Mouse (Mus musculus) Patski (cell line): ENCODE measurements around the gene Ap3s2. TPM values are rescaled to one million over a fixed set of nuclear protein-coding genes. Genes with fewer than 3 reads are reported as not detected.

ENCODE experiments used
- ATAC-seq: fragments of 100-300 bp; one replicate; pipeline ENCODE4 v1.8.0; 2021
- CTCF ChIA-PET: fragments of 350-600 bp; sonication (Branson Sonifier 250); formaldehyde crosslinking; loops from one replicate; lab custom pipeline; 2022; ENCODE audit warnings: inconsistent platforms; lab: Charles Lee
- POLR2A ChIA-PET: fragments of 350-600 bp; sonication (Branson Sonifier 250); formaldehyde crosslinking; loops from one replicate; lab custom pipeline; 2022; ENCODE audit warnings: antibody characterized with exemption, inconsistent platforms; lab: Charles Lee
- DNase-seq: peaks from one replicate; pipeline ENCODE4 v3.0.0-alpha.2; 2011; ENCODE audit warnings: low read depth, low spot score
- H3K27me3 ChIP-seq: fragments of 371-371 bp; one replicate; pipeline ENCODE4 v1.5.1; 2021
- CTCF ChIP-seq: fragments of 100-300 bp; IDR thresholded peaks from one replicate; pipeline ENCODE4 v1.5.1; 2021
- in situ Hi-C: fragments of 300-500 bp; cut with MboI; formaldehyde crosslinking; loops from 3 replicates; pipeline ENCODE4 v1.11.1; 2018; ENCODE audit warnings: low pct_unique_long_range_greater_than_20kb, mixed read lengths
- polyA plus RNA-seq: library from polyadenylated mRNA; unstranded; gene quantifications from one replicate; pipeline ENCODE4 v1.2.3, GENCODE M21; 2021

Ap3s2 gene
- polyA plus RNA-seq: 32.7 TPM

DNA sequence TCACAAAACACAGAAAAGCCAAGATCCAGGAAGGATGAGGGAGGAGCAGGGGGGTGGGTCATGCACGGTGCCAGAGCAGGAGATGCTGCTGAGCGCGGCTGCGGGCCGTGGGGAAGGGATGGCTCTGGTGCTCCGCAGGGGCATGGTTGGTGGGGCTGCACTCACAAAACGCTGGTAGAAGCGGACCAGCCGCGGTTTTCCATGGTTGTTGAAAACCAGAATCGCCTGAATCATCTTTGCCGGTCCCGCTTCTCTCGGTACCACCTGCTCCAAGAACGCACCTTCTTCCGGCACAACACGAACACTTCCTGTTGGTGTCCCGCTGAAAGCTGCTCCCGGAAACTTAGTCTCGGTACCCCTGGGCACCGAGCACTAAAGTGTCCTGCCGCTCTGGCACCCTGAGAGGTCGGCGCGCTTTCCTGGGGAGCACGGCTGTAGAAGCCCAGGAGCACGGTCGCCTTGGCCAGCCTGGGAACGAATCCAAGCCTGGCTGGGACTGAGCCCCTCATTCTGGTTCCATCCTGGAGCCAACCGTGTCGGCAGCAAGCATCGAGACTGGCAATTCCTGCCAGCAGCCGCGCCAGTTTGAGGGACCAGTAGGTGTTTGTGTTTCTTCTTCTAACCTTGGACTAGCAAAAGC lies at the start of gene Ap3s2:
TSS of gene Ap3s2 (minus strand) at position 306 of the 640 bp plus-strand sequence.
- in situ Hi-C loops: loop anchor here (10.0 kb wide), 1 partner anchor 164 kb away; no protein-coding TSS in a partner anchor
- ATAC-seq (peak; percentile 73), DNase-seq (peak; percentile 47)
- H3K27me3 ChIP-seq: no peaks in the 10 kb centered on the region
- ChIA-PET POLR2A (interaction anchor here (0.6 to 1.3 kb wide), 3 partner anchors 39 to 190 kb away, joined by 3 to 4 read pairs (median 3); no protein-coding TSS in a partner anchor), CTCF (interaction anchor here (1.0 kb wide), 1 partner anchor 140 kb away, joined by 3 read pairs; no protein-coding TSS in a partner anchor)
- no peak for TF ChIP-seq CTCF

- no peak for TF ChIP-seq CTCF
- no peak for DNase-seq
- peaks cover 18% of the 10 kb centered on the region for H3K27me3 ChIP-seq
- CTCF ChIA-PET: interaction anchor here (1.4 kb wide), 1 partner anchor 12 kb away, joined by 3 read pairs; no protein-coding TSS in a partner anchor
- ATAC-seq: no peak
- POLR2A ChIA-PET: no interaction called here
- in situ Hi-C loops: no loop called here
These were observed 47.9 kb upstream of the Ap3s2 start for GRCm38 (mm10) chr7:79968326-79968725.

- TF ChIP-seq CTCF: no peak
- peaks cover 18% of the 10 kb centered on the region for H3K27me3 ChIP-seq
- CTCF ChIA-PET: no interaction called here
- POLR2A ChIA-PET: no interaction called here
- ATAC-seq (no peak), DNase-seq (no peak)
- in situ Hi-C loops: no loop called here
These were observed 41.2 kb upstream of the Ap3s2 start for GRCm38 (mm10) chr7:79961600-79961999.

DNA sequence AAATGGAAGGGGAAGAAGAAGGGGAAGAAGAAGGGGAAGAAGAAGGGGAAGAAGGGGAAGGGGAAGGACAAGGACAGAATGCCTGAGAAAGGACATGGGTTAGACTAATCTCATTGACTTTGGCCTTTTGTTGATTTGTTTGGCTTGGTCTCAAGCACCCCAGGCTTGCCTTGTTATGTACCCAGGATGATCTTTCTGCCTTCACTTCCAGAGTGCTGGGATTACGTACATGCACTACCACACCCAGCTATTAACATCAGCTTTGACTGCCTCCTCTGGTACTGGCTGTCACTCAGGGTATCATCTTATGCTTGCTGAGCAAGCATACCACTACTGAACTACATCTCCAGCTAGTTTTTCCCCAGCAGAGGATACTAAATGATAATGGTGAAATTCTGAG lies 35.7 kb upstream of the Ap3s2 start:
- in situ Hi-C loops: no loop called here
- POLR2A ChIA-PET: no interaction called here
- CTCF ChIA-PET: interaction anchor here (1.0 kb wide), 1 partner anchor 10 kb away, joined by 3 read pairs; no protein-coding TSS in a partner anchor

DNA sequence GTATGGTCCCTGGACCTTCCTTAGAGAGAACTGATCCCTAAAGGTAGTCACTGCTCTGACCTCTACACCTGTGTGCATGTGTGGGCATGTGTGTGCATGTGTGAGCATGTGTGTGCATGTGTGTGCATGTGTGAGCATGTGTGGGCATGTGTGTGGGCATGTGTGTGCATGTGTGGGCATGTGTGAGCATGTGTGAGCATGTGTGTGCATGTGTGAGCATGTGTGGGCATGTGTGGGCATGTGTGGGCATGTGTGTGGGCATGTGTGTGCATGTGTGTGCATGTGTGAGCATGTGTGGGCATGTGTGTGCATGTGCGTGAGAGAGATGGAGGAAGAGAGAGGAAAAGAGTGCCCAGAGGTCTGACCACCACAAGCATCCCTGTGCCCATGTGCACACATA lies 34.4 kb upstream of the Ap3s2 start:
- ATAC-seq (no peak), DNase-seq (no peak)
- ChIA-PET CTCF (no interaction called here), POLR2A (no interaction called here)
- TF ChIP-seq CTCF: no peak
- in situ Hi-C loops: no loop called here
- no peaks in the 10 kb centered on the region for H3K27me3 ChIP-seq

More for the DNA sequence above, 35.7 kb upstream of the Ap3s2 start:
- H3K27me3 ChIP-seq: no peaks in the 10 kb centered on the region
- ATAC-seq (no peak), DNase-seq (no peak)
- no peak for TF ChIP-seq CTCF

- CTCF ChIA-PET: interaction anchor here (2.5 kb wide), 1 partner anchor 11 kb away, joined by 8 read pairs; no protein-coding TSS in a partner anchor
These were observed 30.6 kb upstream of the Ap3s2 start for GRCm38 (mm10) chr7:79951038-79951437.

DNA sequence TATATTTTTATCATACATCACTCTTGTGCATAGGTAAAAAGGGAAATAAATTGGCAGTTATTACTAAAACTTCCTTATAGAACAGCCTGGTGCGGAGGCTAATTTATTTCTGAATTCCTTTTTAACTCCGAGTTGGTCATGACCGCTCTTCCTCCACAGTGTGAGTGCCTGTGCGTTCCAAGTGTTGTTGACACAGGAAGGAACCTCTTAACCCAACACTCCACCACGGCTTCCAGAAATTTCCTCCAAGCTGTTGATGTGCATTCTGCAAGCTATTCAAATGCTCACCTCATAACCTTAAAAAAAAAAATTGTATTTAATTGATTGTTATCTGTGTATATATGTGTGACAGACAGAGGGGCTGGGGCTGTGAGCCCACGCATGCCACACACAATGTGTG lies 29.8 kb upstream of the Ap3s2 start:
- H3K27me3 ChIP-seq: no peaks in the 10 kb centered on the region
- in situ Hi-C loops: no loop called here
- ATAC-seq (no peak), DNase-seq (no peak)
- CTCF ChIA-PET: interaction anchor here (2.5 kb wide), 1 partner anchor 11 kb away, joined by 8 read pairs; no protein-coding TSS in a partner anchor
- no peak for TF ChIP-seq CTCF
- POLR2A ChIA-PET: interaction anchor here (0.7 kb wide), 1 partner anchor 148 kb away, joined by 3 read pairs; no protein-coding TSS in a partner anchor

More at GRCm38 (mm10) chr7:79951038-79951437, 30.6 kb upstream of the Ap3s2 start:
- POLR2A ChIA-PET: no interaction called here
- in situ Hi-C loops: no loop called here
- ATAC-seq (no peak), DNase-seq (no peak)
- no peak for TF ChIP-seq CTCF
- H3K27me3 ChIP-seq: no peaks in the 10 kb centered on the region

DNA sequence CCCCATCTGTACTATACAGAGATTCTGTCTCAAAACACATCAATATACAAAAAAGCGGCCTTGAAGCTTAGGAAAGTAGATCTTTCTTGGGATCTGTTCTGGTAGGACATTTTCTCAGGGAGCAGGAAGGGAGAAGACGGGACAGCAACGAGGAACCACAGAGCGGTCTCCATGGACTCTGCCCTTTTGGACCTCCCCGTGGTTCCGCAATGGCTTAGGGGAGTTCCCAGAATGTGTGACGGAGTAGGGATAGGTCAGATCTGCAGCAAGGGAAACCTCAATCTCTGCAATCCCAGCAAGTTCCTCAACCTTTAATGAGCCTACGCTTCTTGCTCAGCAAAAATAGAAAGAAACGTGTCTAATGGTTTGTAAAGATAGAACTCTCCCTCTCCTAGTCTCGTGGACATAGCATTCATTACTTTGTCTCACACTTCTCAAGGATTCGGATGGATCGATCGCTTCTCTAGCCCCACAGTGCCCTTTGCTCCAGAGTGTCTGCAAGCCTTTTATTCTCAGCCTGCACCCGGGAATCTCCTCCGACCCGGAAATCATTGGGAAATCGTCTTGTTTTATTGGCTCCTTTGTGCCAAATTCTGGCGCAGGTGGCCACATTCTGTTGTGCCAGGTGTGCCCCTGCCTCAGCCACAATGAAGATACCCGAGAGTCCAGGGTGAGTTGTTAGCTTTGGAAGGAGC lies 15.2 kb upstream of the Ap3s2 start:
- DNase-seq: no peak
- in situ Hi-C loops: no loop called here
- TF ChIP-seq CTCF: no peak
- no peak for ATAC-seq
- ChIA-PET CTCF (no interaction called here), POLR2A (no interaction called here)
- H3K27me3 ChIP-seq: no peaks in the 10 kb centered on the region

- peak; percentile 68 for ATAC-seq
- peak; percentile 25 for DNase-seq
- no peak for TF ChIP-seq CTCF
- POLR2A ChIA-PET: no interaction called here
- in situ Hi-C loops: no loop called here
- CTCF ChIA-PET: no interaction called here
- H3K27me3 ChIP-seq: no peaks in the 10 kb centered on the region
These were observed 14.5 kb upstream of the Ap3s2 start, which contains the start of gene Arpin for GRCm38 (mm10) chr7:79934862-79935510. Gene Arpin, minus strand, starts transcription at chr7:79935359.

DNA sequence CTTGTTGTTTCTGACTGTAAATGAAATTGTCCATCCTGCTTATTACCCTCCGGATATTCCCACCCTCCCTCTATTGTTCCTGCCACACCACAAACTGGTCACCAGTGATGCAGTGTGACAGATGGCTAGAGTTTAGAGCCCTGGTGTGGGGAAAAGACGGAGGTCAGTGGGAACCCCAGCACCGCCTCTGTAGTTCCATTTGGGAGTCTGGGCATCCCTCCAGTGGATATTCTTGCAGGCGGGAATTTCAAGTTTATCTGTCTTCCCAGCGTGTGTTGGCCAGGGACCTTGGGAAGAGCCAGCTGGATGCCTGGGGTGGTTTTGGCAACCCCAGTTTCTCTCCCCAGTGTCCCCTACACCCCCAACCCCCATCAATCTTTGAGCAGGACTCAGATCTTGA lies 14.0 kb upstream of the Ap3s2 start:
- H3K27me3 ChIP-seq: no peaks in the 10 kb centered on the region
- CTCF ChIA-PET: no interaction called here
- in situ Hi-C loops: no loop called here
- peak; percentile 23 for ATAC-seq
- POLR2A ChIA-PET: no interaction called here
- no peak for TF ChIP-seq CTCF
- no peak for DNase-seq
